Mouse (Mus musculus) hindbrain, embryonic 13.5 days (tissue): ENCODE measurements at regions not wholly inside any gene's neighbourhood (a gene's known extent, or its start where the extent isn't known, plus 50 kb on each side); places are given as distances from the start of the nearest gene placed in this dataset.

Experiments
- ATAC-seq: fragments of 200-750 bp; cut with Nextera tagmentation; 2 replicates; pipeline ENCODE4 v1.8.0; 2017; ENCODE audit warnings: moderate TSS enrichment; ENCODE audit not compliant: low FRiP score
- H3K27ac ChIP-seq: fragments of 300-500 bp; sonication (generic); 2 replicates; pipeline ENCODE4 v1.5.1; 2015; ENCODE audit warnings: inconsistent platforms, mild to moderate bottlenecking, moderate library complexity
- H3K27me3 ChIP-seq: fragments of 300-500 bp; sonication (generic); 2 replicates; pipeline ENCODE4 v1.6.1; 2015; ENCODE audit warnings: mild to moderate bottlenecking, inconsistent platforms
- H3K36me3 ChIP-seq: fragments of 300-500 bp; sonication (generic); 2 replicates; pipeline ENCODE4 v1.6.1; 2015; ENCODE audit warnings: mild to moderate bottlenecking, inconsistent platforms
- H3K4me1 ChIP-seq: fragments of 300-500 bp; sonication (generic); replicated peaks from 2 replicates; pipeline ENCODE4 v1.6.1; 2015; ENCODE audit warnings: inconsistent platforms
- H3K4me2 ChIP-seq: fragments of 300-500 bp; sonication (generic); 2 replicates; pipeline ENCODE4 v1.6.1; 2015; ENCODE audit warnings: inconsistent platforms, mild to moderate bottlenecking, moderate library complexity
- H3K4me3 ChIP-seq: fragments of 300-500 bp; sonication (generic); 2 replicates; pipeline ENCODE4 v1.5.1; 2015; ENCODE audit warnings: mild to moderate bottlenecking, inconsistent platforms
- H3K9ac ChIP-seq: fragments of 300-500 bp; sonication (generic); 2 replicates; pipeline ENCODE4 v1.6.1; 2015; ENCODE audit warnings: mild to moderate bottlenecking, inconsistent platforms
- H3K9me3 ChIP-seq: fragments of 300-500 bp; sonication (generic); 2 replicates; pipeline ENCODE4 v1.6.1; 2016; ENCODE audit warnings: inconsistent platforms
- WGBS: fragments of 180-500 bp; shearing (Covaris S2); methylation state at CpG from one replicate; pipeline ENCODE4 v1.1.7; 2015; 5-methylcytosine and 5-hydroxymethylcytosine counted together

- Histone ChIP-seq H3K9me3 (no peaks in the 10 kb centered on the region), H3K27ac (no peak overlapping the region), H3K36me3 (no peaks in the 10 kb centered on the region), H3K4me2 (peak overlapping the region; percentile 34), H3K4me3 (no peak overlapping the region), H3K27me3 (no peaks in the 10 kb centered on the region), H3K9ac (peak overlapping the region; percentile 43; the same call in 1 of the 2 replicates), H3K4me1 (peaks cover 16% of the 10 kb centered on the region)
- no peak; the same call in 1 of the 2 replicates for ATAC-seq
- 16% methylated on average over 27 of the region's 27 CpGs for WGBS
Observed at GRCm38 (mm10) chr13:112152614-112153550, 135.4 kb upstream of the Ankrd55 start.

GRCm38 (mm10) chr13:112153681-112154127, 134.5 kb upstream of the Ankrd55 start:
- Histone ChIP-seq H3K4me3 (no peak overlapping the region), H3K36me3 (no peaks in the 10 kb centered on the region), H3K9ac (no peak overlapping the region), H3K27ac (no peak overlapping the region), H3K4me2 (no peak overlapping the region; the same call in 1 of the 2 replicates), H3K27me3 (no peaks in the 10 kb centered on the region), H3K4me1 (peaks cover 16% of the 10 kb centered on the region), H3K9me3 (no peaks in the 10 kb centered on the region)
- 58% methylated on average over 4 of the region's 4 CpGs for WGBS
- no peak for ATAC-seq

- H3K4me1 ChIP-seq = peaks cover 16% of the 10 kb centered on the region
- WGBS = 80% methylated on average over 9 of the region's 9 CpGs
- no peak for ATAC-seq
Observed at GRCm38 (mm10) chr13:112159430-112160172, 128.7 kb upstream of the Ankrd55 start.

GRCm38 (mm10) chr13:112160173-112160641, 128.0 kb upstream of the Ankrd55 start:
- Histone ChIP-seq H3K4me3 (no peak overlapping the region), H3K4me1 (peaks cover 16% of the 10 kb centered on the region), H3K9ac (no peak overlapping the region), H3K9me3 (no peaks in the 10 kb centered on the region), H3K4me2 (no peak overlapping the region), H3K27me3 (no peaks in the 10 kb centered on the region), H3K36me3 (no peaks in the 10 kb centered on the region), H3K27ac (0 out of 2 replicates have a peak overlapping the region, but pooled peaks have one; percentile 18)
- no peak for ATAC-seq
- 64% methylated on average over 2 of the region's 2 CpGs for WGBS

More at GRCm38 (mm10) chr13:112159430-112160172, 128.7 kb upstream of the Ankrd55 start:
- no peak overlapping the region for H3K4me3 ChIP-seq
- H3K36me3 ChIP-seq = no peaks in the 10 kb centered on the region
- no peak overlapping the region for H3K9ac ChIP-seq
- no peak overlapping the region for H3K27ac ChIP-seq
- no peak overlapping the region for H3K4me2 ChIP-seq
- no peaks in the 10 kb centered on the region for H3K9me3 ChIP-seq
- H3K27me3 ChIP-seq = no peaks in the 10 kb centered on the region

GRCm38 (mm10) chr13:112160726-112161125, 127.5 kb upstream of the Ankrd55 start:
- H3K4me1 ChIP-seq = peaks cover 18% of the 10 kb centered on the region
- no peak overlapping the region for H3K4me2 ChIP-seq
- no peaks in the 10 kb centered on the region for H3K27me3 ChIP-seq
- no peaks in the 10 kb centered on the region for H3K9me3 ChIP-seq
- H3K4me3 ChIP-seq = no peak overlapping the region
- no peaks in the 10 kb centered on the region for H3K36me3 ChIP-seq
- no peak for ATAC-seq
- H3K9ac ChIP-seq = no peak overlapping the region
- WGBS = 85% methylated on average over 2 of the region's 2 CpGs
- H3K27ac ChIP-seq = 0 out of 2 replicates have a peak overlapping the region, but pooled peaks have one; percentile 18

- Histone ChIP-seq H3K27me3 (no peaks in the 10 kb centered on the region), H3K4me1 (peaks cover 29% of the 10 kb centered on the region), H3K36me3 (no peaks in the 10 kb centered on the region), H3K27ac (no peak overlapping the region), H3K4me3 (no peak overlapping the region), H3K4me2 (no peak overlapping the region), H3K9ac (no peak overlapping the region), H3K9me3 (no peaks in the 10 kb centered on the region)
- no peak for ATAC-seq
- WGBS = 82% methylated on average over 2 of the region's 2 CpGs
Observed at GRCm38 (mm10) chr13:112161886-112162285, 126.4 kb upstream of the Ankrd55 start.

- Histone ChIP-seq H3K9ac (no peak overlapping the region), H3K4me3 (no peak overlapping the region), H3K36me3 (no peaks in the 10 kb centered on the region), H3K9me3 (no peaks in the 10 kb centered on the region), H3K27ac (peak overlapping the region; percentile 64; the same call in 1 of the 2 replicates), H3K4me2 (no peak overlapping the region), H3K4me1 (peaks cover 22% of the 10 kb centered on the region), H3K27me3 (no peaks in the 10 kb centered on the region)
- WGBS = 49% methylated on average over 2 of the region's 2 CpGs
- ATAC-seq = 0 out of 2 replicates have a peak, but pooled peaks have one; percentile 12
Observed at GRCm38 (mm10) chr13:112165921-112166320, 122.3 kb upstream of the Ankrd55 start.

GRCm38 (mm10) chr13:112166338-112166802, 121.9 kb upstream of the Ankrd55 start:
- Histone ChIP-seq H3K27me3 (no peaks in the 10 kb centered on the region), H3K9ac (no peak overlapping the region), H3K4me1 (peaks cover 22% of the 10 kb centered on the region), H3K9me3 (no peaks in the 10 kb centered on the region), H3K36me3 (no peaks in the 10 kb centered on the region), H3K4me3 (no peak overlapping the region), H3K27ac (peak overlapping the region; percentile 64), H3K4me2 (peak overlapping the region; percentile 19; the same call in 1 of the 2 replicates)
- ATAC-seq = 0 out of 2 replicates have a peak, but pooled peaks have one; percentile 48
- WGBS = 41% methylated on average over 10 of the region's 10 CpGs

GRCm38 (mm10) chr13:112168468-112168867, 119.8 kb upstream of the Ankrd55 start:
- 93% methylated on average over 3 of the region's 3 CpGs for WGBS
- Histone ChIP-seq H3K4me3 (no peak overlapping the region), H3K27me3 (no peaks in the 10 kb centered on the region), H3K36me3 (no peaks in the 10 kb centered on the region), H3K4me2 (no peak overlapping the region), H3K27ac (no peak overlapping the region), H3K9me3 (no peaks in the 10 kb centered on the region), H3K4me1 (peaks cover 16% of the 10 kb centered on the region), H3K9ac (no peak overlapping the region)
- ATAC-seq = no peak

- H3K27me3 ChIP-seq = no peaks in the 10 kb centered on the region
- 95% methylated on average over 3 of the region's 3 CpGs for WGBS
- no peak overlapping the region for H3K4me3 ChIP-seq
- peaks cover 13% of the 10 kb centered on the region for H3K4me1 ChIP-seq
- no peak overlapping the region for H3K9ac ChIP-seq
- no peak overlapping the region for H3K4me2 ChIP-seq
- H3K9me3 ChIP-seq = no peaks in the 10 kb centered on the region
- no peaks in the 10 kb centered on the region for H3K36me3 ChIP-seq
- H3K27ac ChIP-seq = no peak overlapping the region
- ATAC-seq = no peak
Observed at GRCm38 (mm10) chr13:112170872-112171271, 117.4 kb upstream of the Ankrd55 start.

- Histone ChIP-seq H3K4me2 (no peak overlapping the region), H3K27ac (no peak overlapping the region), H3K4me3 (no peak overlapping the region), H3K9me3 (no peaks in the 10 kb centered on the region), H3K27me3 (no peaks in the 10 kb centered on the region), H3K9ac (no peak overlapping the region), H3K36me3 (no peaks in the 10 kb centered on the region), H3K4me1 (peaks cover under 1% of the 10 kb centered on the region; the same call in 1 of the 2 replicates)
- no peak for ATAC-seq
- 89% methylated on average over 11 of the region's 11 CpGs for WGBS
Observed at GRCm38 (mm10) chr13:112171940-112172715, 116.1 kb upstream of the Ankrd55 start.
